Mouse (Mus musculus) stomach, postnatal 0 days (tissue): ENCODE data around the gene Clec2e. TPM values are rescaled to one million over a fixed set of nuclear protein-coding genes. Genes with fewer than 3 reads are reported as not detected.
"Not testable (repeated sequence)": the region's sequence is repeated elsewhere in the genome, so short reads cannot be mapped to it uniquely, and the experiment has no call there.

Source experiments
- ATAC-seq: fragments of 200-750 bp; cut with Nextera tagmentation; 2 replicates; pipeline ENCODE4 v1.8.0; 2017; ENCODE audit not compliant: low FRiP score, low TSS enrichment
- DNase-seq: peaks from one replicate; pipeline ENCODE4 v3.0.0-alpha.2; 2016; ENCODE audit warnings: low spot score
- H3K27ac ChIP-seq: fragments of 300-500 bp; sonication (generic); replicated peaks from 2 replicates; pipeline ENCODE4 v1.5.1; 2014; ENCODE audit warnings: mild to moderate bottlenecking, control low read depth
- H3K27me3 ChIP-seq: fragments of 300-500 bp; sonication (generic); 2 replicates; pipeline ENCODE4 v1.6.1; 2014; ENCODE audit warnings: low read length; ENCODE audit not compliant: control insufficient read depth, insufficient read depth
- H3K36me3 ChIP-seq: fragments of 300-500 bp; sonication (generic); 2 replicates; pipeline ENCODE4 v1.6.1; 2014; ENCODE audit warnings: low read length, mixed read lengths; ENCODE audit not compliant: control insufficient read depth, insufficient read depth
- H3K4me1 ChIP-seq: fragments of 300-500 bp; sonication (generic); replicated peaks from 2 replicates; pipeline ENCODE4 v1.6.1; 2014; ENCODE audit warnings: antibody characterized with exemption; ENCODE audit not compliant: control insufficient read depth, insufficient read depth
- H3K4me2 ChIP-seq: fragments of 300-500 bp; sonication (generic); replicated peaks from 2 replicates; pipeline ENCODE4 v1.6.1; 2014; ENCODE audit warnings: low read depth, mild to moderate bottlenecking, control low read depth, moderate library complexity
- H3K4me3 ChIP-seq: fragments of 300-500 bp; sonication (generic); 2 replicates; pipeline ENCODE4 v1.5.1; 2014; ENCODE audit warnings: low read depth, low read length, control low read depth
- H3K9ac ChIP-seq: fragments of 300-500 bp; sonication (generic); 2 replicates; pipeline ENCODE4 v1.6.1; 2014; ENCODE audit warnings: mild to moderate bottlenecking, low read length, control low read depth, mixed read lengths
- H3K9me3 ChIP-seq: fragments of 300-500 bp; sonication (generic); 2 replicates; pipeline ENCODE4 v1.6.1; 2016; ENCODE audit warnings: low read length; ENCODE audit not compliant: control insufficient read depth
- CTCF ChIP-seq: IDR thresholded peaks from 2 replicates; pipeline ENCODE4 v1.5.1; 2016; ENCODE audit warnings: antibody characterized with exemption, low read depth, mild to moderate bottlenecking, moderate library complexity
- EP300 ChIP-seq: optimal IDR thresholded peaks from 2 replicates; pipeline ENCODE3; 2016; ENCODE audit warnings: antibody characterized with exemption
- WGBS: fragments of 180-500 bp; shearing (Covaris S2); extraction: QIAGEN DNeasy Blood & Tissue Kit; methylation state at CpG from one replicate; pipeline ENCODE4 v1.1.7; 2014; 5-methylcytosine and 5-hydroxymethylcytosine counted together
- polyA plus RNA-seq: library from polyadenylated mRNA; unstranded; fragments of >200 nt; fragmentation: Nextera tagmentation; extraction: Ambion mirVana; gene quantifications from 2 replicates; pipeline ENCODE4 v1.2.1, GENCODE M21; 2015

Gene Clec2e
- polyA plus RNA-seq = 0.07 TPM in 1 of 2 replicates, not detected in the other

DNA sequence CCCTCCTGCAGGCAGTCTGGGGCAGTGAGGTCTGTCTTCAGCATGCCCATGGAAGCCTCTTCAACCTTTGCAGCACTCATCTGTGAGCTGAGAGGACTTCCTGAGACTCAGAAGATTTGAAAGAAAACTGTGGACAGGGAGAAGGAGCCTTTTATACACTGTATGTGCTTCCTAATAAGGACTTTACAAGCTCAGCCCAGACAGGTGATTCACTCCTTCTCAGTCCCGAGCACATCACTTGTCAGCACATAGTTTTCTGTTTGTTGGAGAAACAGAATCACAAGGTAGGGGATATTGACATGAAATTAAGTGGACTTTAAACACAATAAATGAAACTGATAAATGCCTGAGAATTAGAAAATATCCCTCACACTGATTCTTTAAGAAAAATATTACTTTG lies at the start of gene Clec2e:
TSS of gene Clec2e (minus strand) at position 120 of the 400 bp plus-strand sequence.
- H3K27me3 ChIP-seq, H3K9me3 ChIP-seq, H3K4me2 ChIP-seq, ATAC-seq, H3K4me3 ChIP-seq, H3K27ac ChIP-seq, DNase-seq, H3K36me3 ChIP-seq, H3K9ac ChIP-seq, H3K4me1 ChIP-seq: not testable (repeated sequence)
- WGBS = 49% methylated on average over 1 of the region's 1 CpGs

DNA sequence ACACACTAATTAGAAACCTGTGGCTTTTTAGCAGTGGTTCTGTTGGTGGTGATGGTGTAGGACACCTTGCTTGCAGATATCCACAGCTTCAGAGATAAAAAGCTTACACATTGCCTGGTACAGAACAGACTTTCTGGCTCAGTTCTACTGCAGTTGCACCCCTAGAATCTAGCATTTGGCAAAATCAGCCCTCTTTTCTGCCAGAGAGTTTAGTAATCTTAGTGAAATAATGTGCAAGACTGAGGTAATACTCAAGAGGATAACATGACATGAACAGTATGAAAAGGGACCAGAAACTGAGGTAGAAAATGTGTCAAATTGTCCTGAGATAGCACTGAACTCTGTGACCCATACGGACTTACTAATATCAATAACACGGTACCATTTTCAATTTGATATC lies 46.1 kb upstream of the Clec2e start:
- no peak overlapping the region for H3K9ac ChIP-seq
- H3K9me3 ChIP-seq = no peaks in the 10 kb centered on the region
- no peak for DNase-seq
- H3K27me3 ChIP-seq = no peaks in the 10 kb centered on the region
- no peak for ATAC-seq
- 95% methylated on average over 2 of the region's 2 CpGs for WGBS
- H3K4me1 ChIP-seq = no peaks in the 10 kb centered on the region
- H3K4me3 ChIP-seq = no peak overlapping the region
- no peaks in the 10 kb centered on the region for H3K36me3 ChIP-seq
- TF ChIP-seq CTCF = no peak
- no peak for TF ChIP-seq EP300
- no peak overlapping the region for H3K27ac ChIP-seq
- no peak overlapping the region for H3K4me2 ChIP-seq

DNA sequence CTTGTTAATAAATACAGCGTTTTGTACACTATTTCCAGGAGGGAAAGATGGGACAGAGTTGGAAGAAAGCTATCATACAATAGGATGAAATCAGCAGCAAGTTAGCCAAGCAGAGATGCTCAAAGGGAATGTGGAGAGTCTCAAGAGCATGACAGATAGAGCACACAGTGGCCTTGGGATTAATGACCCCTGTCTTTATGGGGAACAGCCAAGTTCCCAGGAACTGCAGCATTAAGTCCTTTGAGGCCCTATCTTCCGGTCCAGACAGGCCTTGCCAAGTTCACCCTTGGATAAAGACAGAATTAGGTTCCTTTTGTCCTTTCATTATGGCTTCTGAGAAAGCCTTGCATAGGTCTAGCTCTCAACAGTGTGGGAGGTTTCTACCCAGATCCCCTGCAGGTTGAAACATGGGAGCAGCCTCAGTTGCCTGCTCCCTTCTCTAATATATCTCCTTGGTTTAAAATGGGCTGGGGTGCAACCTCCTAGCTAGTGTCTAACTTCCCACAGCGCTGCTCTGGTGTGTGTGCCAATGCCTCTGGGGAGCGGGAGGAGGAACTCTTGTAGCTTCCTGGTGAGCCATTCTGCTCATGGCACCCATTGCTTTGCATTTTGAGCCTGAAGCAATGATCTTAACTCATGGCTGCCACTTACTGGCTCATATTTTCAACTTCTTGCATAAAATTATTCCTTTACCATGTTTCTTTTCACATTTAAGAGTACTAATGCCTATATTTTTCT lies 32.1 kb upstream of the Clec2e start:
- no peak overlapping the region for H3K4me2 ChIP-seq
- TF ChIP-seq CTCF = no peak
- no peak for TF ChIP-seq EP300
- H3K27me3 ChIP-seq = no peaks in the 10 kb centered on the region
- no peaks in the 10 kb centered on the region for H3K9me3 ChIP-seq
- ATAC-seq = no peak
- H3K36me3 ChIP-seq = no peaks in the 10 kb centered on the region
- no peak overlapping the region for H3K27ac ChIP-seq
- no peak overlapping the region for H3K9ac ChIP-seq
- H3K4me3 ChIP-seq = no peak overlapping the region
- H3K4me1 ChIP-seq = no peaks in the 10 kb centered on the region
- WGBS = 88% methylated on average over 4 of the region's 4 CpGs
- no peak for DNase-seq

DNA sequence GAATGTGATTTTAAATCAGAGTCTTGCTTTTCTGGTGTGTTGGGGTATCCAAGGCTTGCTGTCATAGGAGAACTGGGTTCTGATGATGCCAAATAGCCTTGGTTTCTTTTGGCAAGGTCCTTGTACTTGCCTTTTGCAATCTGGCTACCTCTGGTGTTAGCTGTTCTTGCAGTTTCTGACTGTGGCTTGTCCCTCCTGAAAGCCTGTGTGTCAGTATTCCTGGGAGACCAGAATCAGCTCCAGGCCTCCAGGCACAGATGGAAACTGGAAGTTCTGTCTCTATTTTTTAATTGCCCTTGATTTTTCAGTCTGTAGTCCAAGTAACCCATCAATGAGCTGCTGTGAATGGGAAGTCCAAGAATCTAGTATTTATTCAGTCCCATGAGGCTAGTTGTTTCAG lies 26.1 kb upstream of the Clec2e start:
- H3K27ac ChIP-seq = no peak overlapping the region
- H3K4me2 ChIP-seq = no peak overlapping the region
- DNase-seq = no peak
- H3K4me1 ChIP-seq = no peaks in the 10 kb centered on the region
- ATAC-seq = no peak
- H3K4me3 ChIP-seq = no peak overlapping the region
- no peaks in the 10 kb centered on the region for H3K27me3 ChIP-seq
- no peak for TF ChIP-seq CTCF
- no peak for TF ChIP-seq EP300
- no peak overlapping the region for H3K9ac ChIP-seq
- no peaks in the 10 kb centered on the region for H3K36me3 ChIP-seq
- no peaks in the 10 kb centered on the region for H3K9me3 ChIP-seq

DNA sequence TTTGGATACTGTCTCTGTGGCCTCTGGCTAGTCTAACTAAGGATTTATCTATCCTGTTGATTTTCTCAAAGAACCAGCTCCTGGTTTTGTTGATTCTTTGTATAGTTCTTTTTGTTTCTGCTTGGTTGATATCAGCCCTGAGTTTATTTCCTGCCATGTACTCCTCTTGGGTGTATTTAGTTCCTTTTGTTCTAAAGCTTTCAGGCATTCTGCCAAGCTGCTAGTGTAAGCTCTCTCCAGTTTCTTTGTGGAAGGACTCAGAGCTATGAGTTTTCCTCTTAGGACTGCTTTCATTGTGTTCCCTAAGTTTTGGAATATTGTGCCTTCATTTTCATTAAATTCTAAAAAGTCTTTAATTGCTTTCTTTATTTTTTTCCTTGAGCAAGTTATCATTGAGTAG lies 23.8 kb upstream of the Clec2e start:
- not testable (repeated sequence) for H3K4me3 ChIP-seq, H3K4me1 ChIP-seq, H3K4me2 ChIP-seq, H3K36me3 ChIP-seq, H3K9me3 ChIP-seq, H3K27me3 ChIP-seq, DNase-seq, ATAC-seq, H3K9ac ChIP-seq, H3K27ac ChIP-seq

DNA sequence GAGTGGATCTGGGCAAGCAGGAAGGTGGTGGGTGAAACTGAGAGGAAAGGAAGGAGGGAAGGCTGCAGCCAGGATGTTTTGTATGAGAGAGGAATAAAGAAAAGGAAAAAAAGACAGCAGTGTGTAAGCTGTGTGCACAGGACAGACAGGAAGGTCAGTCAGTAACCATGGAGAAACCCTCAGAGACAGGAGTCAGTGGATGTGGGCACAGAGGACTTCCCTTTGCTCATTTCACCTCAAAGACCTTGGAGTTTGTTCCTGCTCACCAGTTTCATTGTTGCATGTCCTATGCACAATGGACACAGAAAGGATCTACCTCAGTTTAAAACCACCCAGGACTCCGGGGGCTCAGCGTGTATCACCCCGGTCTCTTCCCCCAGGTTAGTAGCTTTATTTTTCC lies 15.5 kb upstream of the Clec2e start:
- no peak overlapping the region for H3K9ac ChIP-seq
- WGBS = 92% methylated on average over 3 of the region's 3 CpGs
- no peak for ATAC-seq
- no peaks in the 10 kb centered on the region for H3K36me3 ChIP-seq
- H3K4me3 ChIP-seq = no peak overlapping the region
- H3K27ac ChIP-seq = no peak overlapping the region
- no peak for DNase-seq
- H3K4me2 ChIP-seq = no peak overlapping the region
- no peaks in the 10 kb centered on the region for H3K27me3 ChIP-seq
- no peaks in the 10 kb centered on the region for H3K4me1 ChIP-seq
- TF ChIP-seq EP300 (no peak), CTCF (no peak)
- H3K9me3 ChIP-seq = no peaks in the 10 kb centered on the region

DNA sequence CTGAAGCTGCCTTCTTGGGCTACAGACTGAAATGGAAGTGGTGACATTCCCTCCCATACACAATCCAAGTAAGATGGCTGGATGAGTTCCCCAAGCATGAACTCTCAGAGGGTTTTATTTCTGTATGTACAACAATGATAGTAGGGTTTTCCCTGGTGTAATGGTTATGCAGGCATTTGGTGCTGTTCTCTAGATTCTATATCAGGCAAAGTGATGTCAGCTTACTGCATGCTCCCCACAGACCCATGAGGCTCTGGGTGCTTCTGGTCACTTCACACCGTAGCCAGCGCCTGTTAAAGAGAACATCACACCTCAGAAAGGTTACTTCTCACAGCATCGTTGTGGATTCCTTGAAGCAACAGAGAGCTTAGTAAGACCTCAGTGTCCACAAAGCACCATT lies 13.5 kb upstream of the Clec2e start:
- H3K4me1 ChIP-seq, H3K9me3 ChIP-seq, ATAC-seq, H3K9ac ChIP-seq, H3K4me2 ChIP-seq, H3K4me3 ChIP-seq, H3K36me3 ChIP-seq, H3K27ac ChIP-seq, DNase-seq, H3K27me3 ChIP-seq: not testable (repeated sequence)
- 77% methylated on average over 3 of the region's 3 CpGs for WGBS
